Mouse (Mus musculus) stomach, embryonic 14.5 days (tissue): ENCODE results near the gene Rpl12. TPM values are rescaled to one million over a fixed set of nuclear protein-coding genes. Genes with fewer than 3 reads are reported as not detected.
"Not testable (repeated sequence)": the region's sequence is repeated elsewhere in the genome, so short reads cannot be mapped to it uniquely, and the experiment has no call there.

Experiments used
- ATAC-seq: fragments of 200-750 bp; cut with Nextera tagmentation; 2 replicates; pipeline ENCODE4 v1.8.0; 2017; ENCODE audit warnings: low read depth, moderate TSS enrichment; ENCODE audit not compliant: insufficient number of reproducible peaks, insufficient read depth, low FRiP score
- H3K27ac ChIP-seq: fragments of 300-500 bp; sonication (generic); 2 replicates; pipeline ENCODE4 v1.5.1; 2014; ENCODE audit warnings: mild to moderate bottlenecking, low read length, moderate library complexity, mixed read lengths
- H3K27me3 ChIP-seq: fragments of 300-500 bp; sonication (generic); 2 replicates; pipeline ENCODE4 v1.6.1; 2014; ENCODE audit warnings: low read length, control low read depth, mixed read lengths; ENCODE audit not compliant: control insufficient read depth, insufficient read depth
- H3K36me3 ChIP-seq: fragments of 300-500 bp; sonication (generic); 2 replicates; pipeline ENCODE4 v1.6.1; 2014; ENCODE audit warnings: mild to moderate bottlenecking, control low read depth, low read length, moderate library complexity, mixed read lengths; ENCODE audit not compliant: control insufficient read depth, insufficient read depth
- H3K4me1 ChIP-seq: fragments of 300-500 bp; sonication (generic); 2 replicates; pipeline ENCODE4 v1.6.1; 2014; ENCODE audit warnings: low read length, control low read depth, mixed read lengths; ENCODE audit not compliant: control insufficient read depth, insufficient read depth
- H3K4me2 ChIP-seq: fragments of 300-500 bp; sonication (generic); replicated peaks from 2 replicates; pipeline ENCODE4 v1.6.1; 2014; ENCODE audit warnings: low read depth, low read length, control low read depth
- H3K4me3 ChIP-seq: fragments of 300-500 bp; sonication (generic); 2 replicates; pipeline ENCODE4 v1.5.1; 2014; ENCODE audit warnings: low read depth, low read length, control low read depth
- H3K9ac ChIP-seq: fragments of 300-500 bp; sonication (generic); replicated peaks from 2 replicates; pipeline ENCODE4 v1.6.1; 2014; ENCODE audit warnings: low read depth, mild to moderate bottlenecking, control low read depth, low read length, moderate library complexity, mixed read lengths
- H3K9me3 ChIP-seq: fragments of 300-500 bp; sonication (generic); 2 replicates; pipeline ENCODE4 v1.6.1; 2016; ENCODE audit warnings: low read depth, low read length, control low read depth; ENCODE audit not compliant: control insufficient read depth
- whole genome bisulfite sequencing: fragments of 180-500 bp; shearing (Covaris S2); extraction: QIAGEN DNeasy Blood & Tissue Kit; methylation state at CpG from one replicate; pipeline ENCODE4 v1.1.7; 2014; 5-methylcytosine and 5-hydroxymethylcytosine counted together
- polyA plus RNA-seq: library from polyadenylated mRNA; unstranded; fragments of >200 nt; fragmentation: Nextera tagmentation; extraction: Ambion mirVana; gene quantifications from 2 replicates; pipeline ENCODE4 v1.2.1, GENCODE M21; 2014

The Rpl12 gene
- polyA plus RNA-seq, 1 experiment from 2014 or later = 269 TPM

- no peak for ATAC-seq
- Histone ChIP-seq H3K4me3 (no peak overlapping the region), H3K9me3 (no peaks in the 10 kb centered on the region), H3K4me1 (no peaks in the 10 kb centered on the region), H3K27me3 (no peaks in the 10 kb centered on the region), H3K27ac (no peak overlapping the region), H3K4me2 (no peak overlapping the region), H3K36me3 (no peaks in the 10 kb centered on the region), H3K9ac (no peak overlapping the region)
- 82% methylated on average over 6 of the region's 6 CpGs for WGBS
Observed at GRCm38 (mm10) chr2:32997081-32997480, 35.7 kb downstream of the Rpl12 start.

DNA sequence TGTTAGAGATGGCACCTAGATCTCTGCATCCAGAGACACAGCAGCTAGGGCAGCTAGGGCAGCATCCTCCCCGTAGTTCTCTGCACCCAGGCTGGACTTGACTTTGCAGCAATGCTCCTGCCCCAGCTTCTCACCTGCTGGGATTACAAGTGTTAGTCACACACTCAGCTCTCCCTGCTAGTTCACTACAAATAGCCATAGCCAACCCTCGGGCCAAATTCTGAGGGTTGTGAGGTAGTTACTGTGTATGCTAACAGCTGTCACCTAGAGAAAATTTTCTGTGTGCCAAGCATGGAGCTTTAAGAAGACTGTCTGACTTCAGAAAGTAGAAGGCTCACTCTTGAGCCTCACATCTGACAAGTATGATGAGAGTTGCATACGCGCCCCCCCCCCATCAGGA, 36.4 kb downstream of the Rpl12 start:
- 82% methylated on average over 4 of the region's 4 CpGs for WGBS
- no peak for ATAC-seq
- Histone ChIP-seq H3K9ac (no peak overlapping the region), H3K4me1 (no peaks in the 10 kb centered on the region), H3K27me3 (no peaks in the 10 kb centered on the region), H3K27ac (no peak overlapping the region), H3K4me2 (no peak overlapping the region), H3K36me3 (no peaks in the 10 kb centered on the region), H3K4me3 (no peak overlapping the region), H3K9me3 (no peaks in the 10 kb centered on the region)

- no peak for ATAC-seq
- 87% methylated on average over 2 of the region's 2 CpGs for WGBS
- H3K4me3 ChIP-seq = no peak overlapping the region
- no peak overlapping the region for H3K9ac ChIP-seq
- H3K9me3 ChIP-seq = no peaks in the 10 kb centered on the region
- no peak overlapping the region for H3K27ac ChIP-seq
- H3K36me3 ChIP-seq = 0 out of 2 replicates have a peak, but pooled peaks cover 5% of the 10 kb centered on the region
- H3K27me3 ChIP-seq = no peaks in the 10 kb centered on the region
- no peak overlapping the region for H3K4me2 ChIP-seq
- no peaks in the 10 kb centered on the region for H3K4me1 ChIP-seq
Observed at GRCm38 (mm10) chr2:32999752-33000151, 38.4 kb downstream of the Rpl12 start.

DNA sequence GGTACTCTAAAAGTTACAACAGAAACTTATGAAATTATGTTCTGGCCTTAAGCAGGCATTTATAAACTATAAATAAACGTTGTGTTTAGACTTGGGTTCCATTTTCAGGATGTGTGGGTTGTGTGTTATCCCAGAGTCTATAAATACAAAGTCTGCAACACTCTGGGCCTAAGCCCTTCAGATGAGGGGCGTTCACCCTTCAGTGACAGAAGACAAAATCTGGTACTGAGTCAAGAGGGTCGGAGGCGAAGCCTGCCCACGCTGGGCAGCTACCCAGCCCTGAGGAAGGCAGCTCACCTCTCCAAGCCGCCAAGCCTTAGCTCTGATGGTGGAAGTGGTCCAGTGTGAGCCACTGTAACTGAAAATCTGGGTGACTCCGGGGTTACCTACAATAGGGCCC, 40.8 kb downstream of the Rpl12 start:
- Histone ChIP-seq H3K4me1 (no peaks in the 10 kb centered on the region), H3K9ac (no peak overlapping the region), H3K4me3 (no peak overlapping the region), H3K27ac (no peak overlapping the region), H3K27me3 (no peaks in the 10 kb centered on the region), H3K9me3 (no peaks in the 10 kb centered on the region), H3K4me2 (no peak overlapping the region), H3K36me3 (0 out of 2 replicates have a peak, but pooled peaks cover 5% of the 10 kb centered on the region)
- ATAC-seq = no peak
- 88% methylated on average over 7 of the region's 7 CpGs for WGBS

GRCm38 (mm10) chr2:33005041-33005440, 43.7 kb downstream of the Rpl12 start:
- no peak overlapping the region for H3K9ac ChIP-seq
- no peaks in the 10 kb centered on the region for H3K27me3 ChIP-seq
- no peak for ATAC-seq
- WGBS = 76% methylated on average over 5 of the region's 5 CpGs
- H3K27ac ChIP-seq = no peak overlapping the region
- H3K36me3 ChIP-seq = 0 out of 2 replicates have a peak, but pooled peaks cover 5% of the 10 kb centered on the region
- no peak overlapping the region for H3K4me2 ChIP-seq
- H3K9me3 ChIP-seq = no peaks in the 10 kb centered on the region
- H3K4me3 ChIP-seq = no peak overlapping the region
- no peaks in the 10 kb centered on the region for H3K4me1 ChIP-seq

DNA sequence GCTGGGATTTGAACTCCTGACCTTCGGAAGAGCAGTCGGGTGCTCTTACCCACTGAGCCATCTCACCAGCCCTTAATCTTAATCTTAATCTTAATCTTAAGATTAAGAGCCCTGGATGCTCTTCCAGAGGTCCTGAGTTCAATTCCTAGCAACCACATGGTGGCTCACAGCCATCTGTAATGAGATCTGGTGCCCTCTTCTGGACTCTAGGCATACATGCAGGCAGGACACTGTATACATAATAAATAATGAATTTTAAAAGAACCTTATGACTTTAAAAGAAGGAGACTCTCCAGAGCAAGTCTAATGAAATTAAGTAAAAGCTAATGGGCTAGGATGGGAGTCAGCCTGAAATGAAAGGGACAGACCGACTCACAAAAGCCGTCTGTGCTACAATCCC, 47.7 kb downstream of the Rpl12 start:
- not testable (repeated sequence) for H3K4me3 ChIP-seq, ATAC-seq, H3K27me3 ChIP-seq, H3K36me3 ChIP-seq, H3K27ac ChIP-seq, H3K4me2 ChIP-seq, H3K9ac ChIP-seq, H3K9me3 ChIP-seq, H3K4me1 ChIP-seq
- WGBS = 90% methylated on average over 4 of the region's 4 CpGs

DNA sequence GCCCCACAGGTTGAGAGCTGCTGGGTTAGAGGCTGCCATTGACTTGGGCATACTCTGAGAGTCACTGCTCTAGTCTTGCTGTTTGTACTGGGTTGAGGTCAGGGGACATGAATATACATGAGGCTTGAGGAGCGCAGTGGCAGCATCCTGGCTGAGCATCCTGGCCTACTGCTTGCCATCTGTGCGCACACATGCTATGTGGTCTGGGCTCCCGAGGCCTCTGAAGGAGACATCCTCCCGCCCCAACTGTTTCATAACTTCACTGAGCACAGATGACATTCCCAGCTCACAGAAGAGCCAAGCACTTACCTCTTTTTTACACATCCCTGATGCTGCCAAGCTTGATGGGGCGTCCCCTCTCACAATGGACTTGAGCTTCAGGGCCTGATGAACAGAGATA, 53.5 kb downstream of the Rpl12 start:
- Histone ChIP-seq H3K36me3 (no peaks in the 10 kb centered on the region), H3K27ac (no peak overlapping the region), H3K9me3 (no peaks in the 10 kb centered on the region), H3K4me1 (no peaks in the 10 kb centered on the region), H3K27me3 (no peaks in the 10 kb centered on the region), H3K4me3 (no peak overlapping the region), H3K4me2 (no peak overlapping the region), H3K9ac (no peak overlapping the region)
- no peak for ATAC-seq
- 85% methylated on average over 5 of the region's 5 CpGs for WGBS

Other genes starting within 250 kb of the Rpl12 start
- 78.6 and 80.8 TPM in 2 replicates for gene Cdk9, start 248.5 kb upstream of the Rpl12 start, polyA plus RNA-seq
- gene Sh2d3c, start 240.5 kb upstream of the Rpl12 start, polyA plus RNA-seq = 28.2 and 28.4 TPM in 2 replicates
- gene 6330409D20Rik, start 220.5 kb upstream of the Rpl12 start, polyA plus RNA-seq = 0.67 and 0.77 TPM in 2 replicates
- 71.3 and 75.7 TPM in 2 replicates for gene Tor2a, start 204.3 kb upstream of the Rpl12 start, polyA plus RNA-seq
- 0.13 and 0.64 TPM in 2 replicates for gene Ttc16, start 185.9 kb upstream of the Rpl12 start, polyA plus RNA-seq
- gene Ptrh1, start 185.8 kb upstream of the Rpl12 start, polyA plus RNA-seq = 4.3 and 5.6 TPM in 2 replicates
- 0.21 and 0.75 TPM in 2 replicates for gene Cfap157, start 177.1 kb upstream of the Rpl12 start, polyA plus RNA-seq
- 22.6 and 23.5 TPM in 2 replicates for gene Stxbp1, start 114.3 kb upstream of the Rpl12 start, polyA plus RNA-seq
- 31.9 and 34.7 TPM in 2 replicates for gene Fam129b, start 85.4 kb upstream of the Rpl12 start, polyA plus RNA-seq
- gene Lrsam1, start 55 bp downstream of the Rpl12 start, polyA plus RNA-seq = 7.8 and 8.8 TPM in 2 replicates
- 12.1 and 14.0 TPM in 2 replicates for gene Slc2a8, start 20.5 kb downstream of the Rpl12 start, polyA plus RNA-seq
- gene Garnl3, start 170.1 kb downstream of the Rpl12 start, polyA plus RNA-seq = 22.0 and 24.5 TPM in 2 replicates